Mouse (Mus musculus) yolk sac, embryonic 10.5 days (tissue): Measurements from ENCODE around the gene Cwc15.

Source experiments
- DNase-seq: peaks from one replicate; pipeline ENCODE4 v3.0.0-alpha.2; 2017; ENCODE audit warnings: low spot score

Cwc15 gene

GRCm38 (mm10) chr9:14547584-14548365, 47.4 kb downstream of the Cwc15 start:
- DNase-seq: no peak

DNA sequence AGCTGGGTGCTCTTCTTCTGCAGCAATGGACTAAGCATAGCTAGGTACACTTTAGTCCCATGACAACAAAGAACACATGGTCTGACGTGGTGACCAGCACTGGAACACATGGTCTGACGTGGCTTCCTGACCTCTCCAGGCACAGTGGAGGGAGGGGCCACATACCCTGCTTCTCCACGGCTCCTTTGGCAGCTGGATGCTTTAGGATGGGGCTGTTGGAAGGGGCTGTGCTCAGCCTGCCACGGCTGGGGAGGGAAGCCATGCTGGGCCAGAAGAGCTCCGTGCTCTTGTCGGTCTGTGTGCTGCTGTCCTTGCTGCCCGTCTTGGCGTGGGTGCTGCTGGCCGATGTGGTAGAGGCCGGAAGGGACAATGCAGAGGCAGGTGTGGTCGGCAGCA, 47.9 kb downstream of the Cwc15 start:
- no peak for DNase-seq

GRCm38 (mm10) chr9:14558332-14558731, 57.9 kb downstream of the Cwc15 start:
- no peak for DNase-seq

- DNase-seq: no peak
Measured at GRCm38 (mm10) chr9:14559430-14559829, 59.0 kb downstream of the Cwc15 start.

- no peak for DNase-seq
Measured at GRCm38 (mm10) chr9:14559996-14560395, 59.6 kb downstream of the Cwc15 start.
